Mouse (Mus musculus) megakaryocyte progenitor cell, adult 5-6 weeks (primary cell): ENCODE measurements around the gene Gm20696. TPM values are rescaled to one million over a fixed set of nuclear protein-coding genes. Genes with fewer than 3 reads are reported as not detected.

Experiments
- ATAC-seq: replicated peaks from 2 replicates; pipeline ENCODE4 v1.8.0; 2016; ENCODE audit warnings: mild to moderate bottlenecking, moderate TSS enrichment, inconsistent platforms; ENCODE audit not compliant: poor library complexity
- total RNA-seq, 2 experiments: library from RNA; stranded (forward) in 1 of 2; stranded (reverse) in 1 of 2; fragments of 157-497, 149-512 nt in 1 of 2; fragments of 200-1000 nt in 1 of 2; gene quantifications; 2 replicates each; pipeline versions ENCODE4 v1.2.3 to v1.2.4; 2015 to 2017

Gm20696 gene
- total RNA-seq, 2 experiments from 2014 or later, result 2.7 to 11.8 TPM

GRCm38 (mm10) chr6:99485884-99486640, 180.5 kb downstream of the Gm20696 start:
- peak; percentile 18; the same call in 1 of the 2 replicates for ATAC-seq

GRCm38 (mm10) chr6:99485217-99485883, 181.2 kb downstream of the Gm20696 start:
- ATAC-seq, result peak; percentile 62

GRCm38 (mm10) chr6:99484884-99485216, 181.7 kb downstream of the Gm20696 start:
- no peak for ATAC-seq

- no peak for ATAC-seq
Observed at GRCm38 (mm10) chr6:99484197-99484725, 182.3 kb downstream of the Gm20696 start.

- ATAC-seq, result no peak
Observed at GRCm38 (mm10) chr6:99483556-99483955, 183.0 kb downstream of the Gm20696 start.

GRCm38 (mm10) chr6:99481568-99481967, 185.0 kb downstream of the Gm20696 start:
- no peak for ATAC-seq

- ATAC-seq, result no peak
Observed at GRCm38 (mm10) chr6:99478873-99479650, 187.5 kb downstream of the Gm20696 start.

- no peak for ATAC-seq
Observed at GRCm38 (mm10) chr6:99475040-99475439, 191.6 kb downstream of the Gm20696 start.

GRCm38 (mm10) chr6:99470906-99471305, 195.7 kb downstream of the Gm20696 start:
- peak; percentile 63 for ATAC-seq

- no peak for ATAC-seq
Observed at GRCm38 (mm10) chr6:99469134-99469834, 197.3 kb downstream of the Gm20696 start.

- peak; percentile 68 for ATAC-seq
Observed at GRCm38 (mm10) chr6:99467831-99468230, 198.8 kb downstream of the Gm20696 start.

GRCm38 (mm10) chr6:99467109-99467508, 199.5 kb downstream of the Gm20696 start:
- no peak for ATAC-seq

GRCm38 (mm10) chr6:99466354-99466753, 200.2 kb downstream of the Gm20696 start:
- no peak for ATAC-seq

GRCm38 (mm10) chr6:99464449-99464848, 202.1 kb downstream of the Gm20696 start:
- ATAC-seq, result no peak

- ATAC-seq, result no peak
Observed at GRCm38 (mm10) chr6:99463906-99464305, 202.7 kb downstream of the Gm20696 start.

- 0 out of 2 replicates have a peak, but pooled peaks have one; percentile 29 for ATAC-seq
Observed at GRCm38 (mm10) chr6:99458775-99459174, 207.8 kb downstream of the Gm20696 start.

GRCm38 (mm10) chr6:99453763-99454520, 212.7 kb downstream of the Gm20696 start:
- peak; percentile 48 for ATAC-seq

- ATAC-seq, result peak; percentile 79
Observed at GRCm38 (mm10) chr6:99452638-99453185, 213.9 kb downstream of the Gm20696 start.

- ATAC-seq, result 0 out of 2 replicates have a peak, but pooled peaks have one; percentile 9
Observed at GRCm38 (mm10) chr6:99451479-99451878, 215.1 kb downstream of the Gm20696 start.

GRCm38 (mm10) chr6:99447447-99447846, 219.2 kb downstream of the Gm20696 start:
- no peak for ATAC-seq
